Mouse (Mus musculus) lung, postnatal 25 days (tissue): Measurements from ENCODE around the gene Slit2.
A peak's percentile ranks its signal among the peaks of the same experiment; 100 is the strongest.

Source experiments
- DNase-seq: peaks from one replicate; pipeline ENCODE4 v3.0.0; 2022; ENCODE audit warnings: low spot score

Gene Slit2

GRCm38 (mm10) chr5:47982941-47983701 is at the start of gene Slit2:
Gene Slit2 (plus strand): TSS chr5:47983138.
- DNase-seq = peak; percentile 78

GRCm38 (mm10) chr5:47938586-47939372 is 44.2 kb upstream of the Slit2 start:
- no peak for DNase-seq

GRCm38 (mm10) chr5:47956451-47956850 is 26.5 kb upstream of the Slit2 start:
- DNase-seq = no peak

GRCm38 (mm10) chr5:47975795-47976194 is 7.1 kb upstream of the Slit2 start:
- no peak for DNase-seq

GRCm38 (mm10) chr5:47979371-47979770 is 3.6 kb upstream of the Slit2 start:
- DNase-seq = no peak

GRCm38 (mm10) chr5:47980459-47980858 is 2.5 kb upstream of the Slit2 start:
- no peak for DNase-seq

GRCm38 (mm10) chr5:47981951-47982350 is 987 bp upstream of the Slit2 start:
- DNase-seq = no peak

- no peak for DNase-seq
Observed at GRCm38 (mm10) chr5:47983746-47984583, 1.0 kb downstream of the Slit2 start.

- no peak for DNase-seq
Observed at GRCm38 (mm10) chr5:47984584-47985197, 1.8 kb downstream of the Slit2 start.

GRCm38 (mm10) chr5:47985198-47985631 is 2.3 kb downstream of the Slit2 start:
- DNase-seq = no peak

GRCm38 (mm10) chr5:47985901-47986670 is 3.1 kb downstream of the Slit2 start:
- DNase-seq = no peak

- DNase-seq = no peak
Observed at GRCm38 (mm10) chr5:47990926-47991325, 8.0 kb downstream of the Slit2 start.

GRCm38 (mm10) chr5:48003708-48004415 is 20.9 kb downstream of the Slit2 start:
- no peak for DNase-seq

GRCm38 (mm10) chr5:48005533-48005932 is 22.6 kb downstream of the Slit2 start:
- DNase-seq = no peak

- no peak for DNase-seq
Observed at GRCm38 (mm10) chr5:48006059-48006458, 23.1 kb downstream of the Slit2 start.

GRCm38 (mm10) chr5:48023441-48023840 is 40.5 kb downstream of the Slit2 start:
- DNase-seq = no peak

- DNase-seq = no peak
Observed at GRCm38 (mm10) chr5:48034875-48035274, 51.9 kb downstream of the Slit2 start.

- peak; percentile 10 for DNase-seq
Observed at GRCm38 (mm10) chr5:48038033-48038432, 55.1 kb downstream of the Slit2 start.

GRCm38 (mm10) chr5:48048986-48049751 is 66.2 kb downstream of the Slit2 start:
- no peak for DNase-seq
